Mouse (Mus musculus): ENCODE results near the gene Pygm.

The Pygm gene

DNA sequence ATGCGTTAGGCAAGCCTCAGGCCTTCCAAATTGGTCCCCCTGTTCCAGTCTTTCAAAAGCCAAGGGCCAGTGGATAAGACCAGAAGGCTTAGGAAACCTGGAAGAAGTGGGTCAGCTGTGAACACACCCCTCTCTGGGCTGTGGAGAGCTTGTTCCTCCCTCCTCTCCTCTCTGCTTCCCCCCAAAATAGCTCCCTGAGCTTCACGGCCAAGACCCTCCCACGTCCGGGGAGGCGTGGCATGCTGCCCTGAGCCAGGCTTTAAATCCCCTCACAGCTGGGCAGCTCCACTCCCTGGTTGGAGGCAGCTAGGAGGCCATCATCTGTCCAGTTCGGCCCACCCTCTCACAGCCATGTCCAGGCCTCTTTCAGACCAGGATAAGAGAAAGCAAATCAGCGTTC, at the start of gene Pygm:
TSS of gene Pygm (plus strand) at position 272 of the 400 bp plus-strand sequence.
- peak; percentile 64 for DNase-seq (ENCODE audit: low spot score)

DNA sequence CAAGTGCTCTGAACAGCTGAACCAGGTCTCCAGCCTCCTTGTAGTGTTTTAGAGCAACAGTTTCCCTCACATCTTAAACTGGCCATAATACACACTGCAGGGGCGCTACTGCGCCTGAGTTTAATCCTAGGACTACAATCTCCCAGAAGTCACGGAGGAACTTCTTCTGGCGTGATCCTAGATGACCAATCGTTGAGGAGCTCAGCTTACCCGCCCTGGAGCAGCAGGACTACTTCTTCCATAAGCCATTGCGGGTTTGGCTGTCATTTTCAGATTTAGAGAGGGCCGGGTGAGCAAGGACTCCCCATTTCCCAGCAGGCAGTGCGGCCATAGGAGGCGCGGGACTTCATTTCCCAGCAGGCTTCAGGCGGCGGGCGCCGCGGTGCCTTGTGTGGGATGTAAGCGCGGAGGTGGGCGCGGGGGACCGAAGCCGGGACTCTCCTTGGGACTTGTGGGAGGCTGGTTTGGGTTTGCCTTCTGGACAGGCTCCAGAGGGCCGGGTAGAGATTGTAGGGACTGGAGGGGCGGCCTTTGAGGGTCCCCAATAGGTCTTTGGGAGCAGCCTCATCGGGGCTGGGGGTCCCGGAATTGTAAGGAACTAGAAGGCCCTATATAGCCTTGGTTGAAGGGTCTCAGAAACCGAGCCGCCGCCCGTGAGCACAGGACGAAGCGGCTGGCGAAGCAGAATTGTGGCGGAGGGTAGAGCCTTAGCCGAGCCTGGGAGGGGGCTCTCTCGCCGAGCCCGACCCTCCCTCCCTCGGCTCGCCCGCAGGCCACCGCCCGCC, 49.3 kb upstream of the Pygm start, which contains the start of gene Men1:
TSS of gene Men1 (plus strand) at position 307 of the 785 bp plus-strand sequence.
- peak; percentile 98 for DNase-seq (ENCODE audit: low spot score)

DNA sequence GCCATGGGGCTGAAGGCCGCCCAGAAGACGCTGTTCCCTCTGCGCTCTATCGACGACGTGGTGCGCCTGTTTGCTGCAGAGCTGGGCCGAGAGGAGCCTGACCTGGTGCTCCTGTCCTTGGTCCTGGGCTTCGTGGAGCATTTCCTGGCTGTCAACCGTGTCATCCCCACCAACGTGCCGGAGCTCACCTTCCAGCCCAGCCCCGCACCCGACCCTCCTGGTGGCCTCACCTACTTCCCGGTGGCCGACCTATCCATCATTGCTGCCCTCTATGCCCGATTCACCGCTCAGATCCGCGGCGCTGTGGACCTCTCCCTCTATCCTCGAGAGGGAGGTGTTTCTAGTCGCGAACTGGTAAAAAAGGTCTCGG, 48.8 kb upstream of the Pygm start:
- no peak for DNase-seq (ENCODE audit: low spot score)

DNA sequence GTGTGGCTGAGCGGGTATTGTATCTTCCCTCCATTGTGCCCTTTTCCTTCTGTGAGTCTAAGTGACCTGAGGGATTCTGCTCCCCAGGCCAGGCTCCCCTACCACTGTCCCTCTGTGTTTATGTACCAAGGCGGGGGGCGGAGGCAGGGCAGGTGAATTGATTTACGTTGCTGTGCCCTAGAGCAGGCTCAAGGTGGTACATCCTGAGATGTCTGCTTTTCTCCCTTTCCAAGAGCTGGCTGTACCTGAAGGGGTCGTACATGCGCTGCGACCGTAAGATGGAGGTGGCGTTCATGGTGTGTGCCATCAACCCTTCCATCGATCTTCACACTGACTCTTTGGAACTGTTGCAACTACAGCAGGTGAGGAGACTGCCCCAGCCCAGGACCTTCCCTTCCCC, 47.3 kb upstream of the Pygm start:
- DNase-seq (ENCODE audit: low spot score) = no peak

DNA sequence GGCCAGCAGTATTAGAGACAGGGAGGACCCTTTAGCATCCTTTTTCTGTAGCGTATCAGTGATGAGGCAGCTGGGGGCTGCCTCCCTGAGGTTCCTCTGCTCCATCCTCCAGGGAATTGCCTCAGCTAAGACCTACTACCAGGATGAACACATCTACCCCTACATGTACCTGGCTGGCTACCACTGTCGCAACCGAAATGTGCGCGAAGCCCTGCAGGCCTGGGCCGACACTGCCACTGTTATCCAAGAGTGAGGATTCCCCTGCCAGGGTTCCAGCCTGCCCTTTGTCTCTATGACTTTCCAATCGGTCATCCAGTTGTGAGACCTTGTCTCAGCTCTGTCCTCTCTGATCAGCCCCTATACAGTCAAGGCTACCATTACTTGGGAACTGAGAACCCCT, 46.0 kb upstream of the Pygm start:
- DNase-seq (ENCODE audit: low spot score) = no peak

DNA sequence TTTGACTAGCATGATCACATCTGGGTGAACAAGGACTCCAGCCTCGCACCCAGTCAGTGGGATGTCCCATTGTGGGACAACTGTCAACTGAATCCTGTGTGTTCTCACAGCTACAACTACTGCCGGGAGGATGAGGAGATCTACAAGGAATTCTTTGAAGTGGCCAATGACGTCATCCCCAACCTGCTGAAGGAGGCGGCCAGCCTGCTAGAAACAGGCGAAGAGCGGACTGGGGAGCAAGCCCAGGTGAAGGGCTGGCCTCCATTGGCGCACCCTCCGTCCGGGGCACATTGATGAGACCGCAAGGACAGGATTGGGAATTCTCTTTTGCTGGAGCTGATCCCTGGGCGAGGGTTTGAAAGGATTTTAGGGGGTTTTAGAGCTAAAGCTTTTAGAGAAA, 45.5 kb upstream of the Pygm start:
- DNase-seq (ENCODE audit: low spot score) = no peak

DNA sequence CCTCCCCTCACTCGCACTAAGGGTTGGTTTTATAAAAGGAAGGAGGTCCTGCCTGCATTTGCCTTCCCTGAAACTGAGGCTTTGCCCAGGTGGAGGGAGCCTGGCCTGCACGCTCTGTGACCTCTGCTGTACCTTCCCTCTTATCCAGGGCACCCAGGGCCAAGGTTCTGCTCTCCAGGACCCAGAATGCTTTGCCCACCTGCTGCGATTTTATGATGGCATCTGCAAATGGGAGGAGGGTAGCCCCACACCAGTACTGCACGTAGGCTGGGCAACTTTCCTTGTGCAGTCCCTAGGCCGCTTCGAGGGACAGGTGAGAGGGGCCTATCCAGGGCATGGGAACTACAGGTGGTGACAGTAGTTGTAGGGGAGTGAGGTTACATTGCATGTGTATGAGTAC, 45.0 kb upstream of the Pygm start:
- DNase-seq (ENCODE audit: low spot score) = no peak

DNA sequence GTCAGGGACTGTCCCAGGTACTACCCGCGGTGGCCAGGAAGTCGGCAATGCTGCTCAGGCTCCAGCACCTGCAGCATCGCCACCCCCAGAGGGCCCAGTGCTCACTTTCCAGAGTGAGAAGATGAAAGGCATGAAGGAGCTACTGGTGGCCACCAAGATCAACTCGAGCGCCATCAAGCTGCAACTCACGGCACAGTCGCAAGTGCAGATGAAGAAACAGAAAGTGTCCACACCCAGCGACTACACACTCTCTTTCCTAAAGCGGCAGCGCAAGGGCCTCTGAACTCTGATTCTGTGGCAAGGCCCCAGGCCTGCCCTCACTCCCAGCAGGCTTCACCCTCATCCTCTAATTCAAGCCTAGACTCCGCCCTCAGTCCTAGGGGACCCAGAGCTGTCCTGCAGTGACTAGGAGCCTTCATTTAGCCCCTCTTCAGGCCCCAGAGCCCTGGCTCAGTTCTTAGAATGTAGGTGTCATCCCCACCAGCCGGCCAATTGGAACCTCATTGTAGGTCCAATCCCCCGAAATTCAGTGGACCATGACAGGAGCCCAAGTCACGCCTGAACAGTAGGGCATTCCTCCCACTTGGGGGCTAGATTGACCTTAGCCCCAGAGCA, 44.2 kb upstream of the Pygm start:
- DNase-seq (ENCODE audit: low spot score) = peak; percentile 85

DNA sequence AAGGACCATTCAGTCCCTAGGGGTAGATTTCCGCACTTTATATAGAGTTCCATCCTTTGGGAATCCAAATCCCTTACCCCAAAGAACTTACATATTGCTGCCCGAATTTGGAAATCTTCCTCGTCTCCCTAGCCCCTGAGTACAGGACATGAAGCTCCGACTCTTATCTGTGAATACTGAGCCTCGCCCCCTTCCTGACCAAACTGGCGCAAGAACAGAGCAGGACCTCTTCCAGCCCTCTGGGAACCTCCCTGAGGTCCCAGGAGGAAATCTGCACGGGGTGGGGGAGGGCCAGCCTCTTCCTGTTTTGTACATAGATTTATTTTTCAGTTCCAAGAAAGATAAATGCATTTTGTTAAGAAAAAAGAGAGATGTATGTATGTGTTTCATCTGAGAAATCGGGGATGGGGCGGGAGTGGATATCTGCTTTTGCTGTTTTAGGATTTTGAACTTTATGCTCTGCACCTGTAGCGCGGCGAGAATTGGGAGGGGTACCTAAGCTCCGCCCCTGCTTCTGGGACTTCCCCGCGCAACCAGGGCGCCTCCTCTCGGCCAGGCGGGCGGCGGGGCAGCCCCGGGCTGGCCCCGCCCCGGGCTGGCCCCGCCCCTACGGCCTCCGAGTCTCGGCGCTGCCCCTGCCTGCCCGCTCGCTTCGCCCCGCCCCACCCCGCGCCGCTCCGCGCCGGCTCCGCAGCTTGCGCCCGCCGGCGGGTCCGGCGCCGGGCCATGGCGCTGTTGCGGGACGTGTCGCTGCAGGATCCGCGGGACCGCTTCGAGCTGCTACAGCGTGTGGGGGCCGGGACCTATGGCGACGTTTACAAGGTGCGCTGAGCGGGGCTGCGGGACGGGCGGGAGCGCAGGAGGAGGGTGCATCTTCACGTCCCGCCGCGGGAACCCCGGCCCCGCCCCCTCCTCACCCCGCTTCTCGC, 43.4 kb upstream of the Pygm start, which contains the start of gene Map4k2:
TSS of gene Map4k2 (plus strand) at position 612 of the 929 bp plus-strand sequence.
- DNase-seq (ENCODE audit: low spot score) = peak; percentile 92

DNA sequence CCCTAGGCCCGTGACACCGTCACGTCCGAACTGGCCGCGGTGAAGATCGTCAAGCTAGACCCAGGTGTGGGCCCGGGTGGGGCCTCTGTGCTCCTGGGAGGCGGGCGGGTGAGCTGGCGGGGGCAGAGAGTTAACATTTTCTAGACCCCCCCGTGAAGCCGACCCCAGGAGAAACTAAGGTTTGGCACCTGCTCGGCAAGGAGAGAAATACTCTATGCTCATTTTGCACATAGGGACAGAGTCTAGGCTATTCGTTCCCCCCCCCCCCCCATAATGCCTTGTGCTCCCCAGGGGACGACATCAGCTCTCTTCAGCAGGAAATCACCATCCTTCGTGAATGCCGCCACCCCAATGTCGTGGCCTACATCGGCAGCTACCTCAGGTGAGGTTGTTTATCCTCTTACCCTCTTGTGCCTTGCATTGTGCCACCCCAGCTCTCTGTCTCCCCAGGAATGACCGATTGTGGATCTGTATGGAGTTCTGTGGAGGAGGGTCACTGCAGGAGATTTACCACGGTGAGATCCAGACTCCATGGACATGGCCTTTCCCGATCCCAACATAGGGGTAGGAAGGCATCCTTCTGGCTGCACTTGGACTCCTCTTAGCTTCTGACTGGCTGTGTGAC, 42.6 kb upstream of the Pygm start:
- no peak for DNase-seq (ENCODE audit: low spot score)

DNA sequence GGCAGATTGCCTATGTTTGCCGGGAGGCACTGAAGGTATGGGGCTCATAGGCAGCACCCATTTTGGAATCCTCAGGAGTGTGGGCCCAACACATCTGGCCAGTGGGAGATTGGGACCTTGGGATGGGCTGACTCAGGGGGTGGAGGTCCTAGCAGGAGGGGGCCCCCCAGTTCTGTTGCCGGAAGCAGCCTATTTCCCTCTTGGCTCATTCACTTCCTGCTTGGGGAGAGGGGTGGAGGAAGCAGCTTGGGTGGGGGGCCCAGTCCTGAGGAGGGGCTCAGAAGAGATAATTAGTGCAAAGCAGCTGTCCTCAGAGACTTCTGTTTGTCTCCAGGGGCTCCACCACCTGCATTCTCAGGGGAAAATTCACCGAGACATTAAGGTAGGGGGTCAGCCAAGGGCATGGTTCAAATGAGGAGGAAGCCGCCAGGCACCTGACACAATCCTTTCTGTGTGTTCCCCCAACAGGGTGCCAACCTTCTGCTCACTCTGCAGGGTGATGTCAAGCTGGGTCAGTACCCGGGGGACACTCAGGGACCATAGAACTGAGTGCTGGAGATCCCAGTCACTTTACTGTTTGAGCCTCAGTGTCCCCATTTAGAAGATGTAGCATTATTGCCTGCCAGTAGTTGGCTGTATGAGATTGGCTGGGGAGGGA, 41.8 kb upstream of the Pygm start:
- peak; percentile 57 for DNase-seq (ENCODE audit: low spot score)

DNA sequence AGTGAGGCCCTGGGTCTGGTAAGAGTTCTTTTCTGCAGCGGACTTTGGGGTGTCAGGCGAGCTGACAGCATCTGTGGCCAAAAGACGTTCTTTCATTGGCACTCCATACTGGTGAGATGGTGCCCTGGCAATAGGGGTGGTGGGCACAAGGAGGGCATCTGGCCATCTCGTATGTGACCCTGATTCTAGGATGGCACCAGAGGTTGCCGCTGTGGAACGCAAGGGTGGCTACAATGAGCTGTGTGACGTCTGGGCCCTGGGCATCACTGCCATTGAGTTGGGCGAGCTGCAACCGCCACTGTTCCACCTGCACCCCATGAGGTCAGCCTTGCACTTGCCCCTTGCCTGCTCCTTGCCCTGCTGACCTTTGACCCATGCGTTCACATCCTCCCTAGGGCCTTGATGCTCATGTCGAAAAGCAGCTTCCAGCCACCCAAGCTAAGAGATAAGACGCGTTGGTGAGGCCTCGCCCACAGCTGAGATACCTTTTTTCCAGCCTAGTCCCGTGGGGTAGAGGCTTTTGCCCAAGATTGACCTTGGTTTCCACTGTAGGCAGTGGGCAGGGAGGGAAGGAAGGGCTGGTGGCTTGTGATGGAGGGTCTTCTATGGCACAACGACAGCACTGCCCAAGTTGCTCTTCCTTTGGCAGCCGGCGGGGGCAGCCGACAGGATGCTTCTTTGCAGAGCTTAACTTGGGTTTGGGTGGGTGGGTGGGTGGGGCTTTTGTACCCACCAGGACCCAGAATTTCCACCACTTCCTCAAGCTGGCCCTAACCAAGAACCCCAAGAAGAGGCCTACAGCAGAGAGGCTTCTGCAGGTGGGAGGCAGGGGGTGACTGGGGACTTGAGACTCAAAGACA, 40.9 kb upstream of the Pygm start:
- DNase-seq (ENCODE audit: low spot score) = no peak

DNA sequence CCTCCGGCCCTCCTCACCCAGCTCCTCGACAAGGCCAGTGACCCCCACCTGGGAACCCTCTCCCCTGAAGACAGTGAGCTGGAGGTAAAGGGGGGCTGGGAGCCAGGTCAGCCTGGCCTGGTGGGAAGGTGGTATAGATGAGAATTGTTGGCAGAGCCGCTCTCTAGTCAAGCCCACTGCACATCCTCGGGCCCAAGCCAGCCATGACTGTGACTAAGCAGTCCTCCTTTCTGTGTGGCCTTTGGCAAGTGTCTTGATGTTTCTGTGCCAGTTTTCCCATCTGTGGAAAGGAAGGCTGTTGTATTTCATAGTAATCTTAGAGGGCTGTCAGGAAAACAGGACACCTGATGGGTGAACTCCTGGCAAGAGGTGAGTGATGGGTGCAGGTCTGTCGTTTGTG, 40.2 kb upstream of the Pygm start:
- DNase-seq (ENCODE audit: low spot score) = no peak

DNA sequence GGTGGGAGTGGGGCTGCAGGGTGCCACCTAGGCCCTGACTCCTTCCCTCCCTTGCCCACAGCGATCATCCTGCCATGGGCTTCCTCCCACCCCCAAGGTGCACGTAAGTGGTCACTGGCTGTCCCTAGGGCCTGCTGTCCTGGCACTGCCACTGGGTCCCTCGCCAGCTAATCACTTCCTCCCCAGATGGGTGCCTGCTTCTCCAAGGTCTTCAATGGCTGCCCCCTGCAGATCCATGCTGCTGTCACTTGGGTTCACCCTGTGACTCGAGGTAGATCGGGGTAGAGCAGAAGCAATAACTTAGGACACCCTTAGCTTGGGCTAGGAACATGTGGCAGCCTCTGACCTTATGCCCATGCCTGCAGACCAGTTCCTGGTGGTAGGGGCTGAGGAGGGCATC, 38.2 kb upstream of the Pygm start:
- no peak for DNase-seq (ENCODE audit: low spot score)

DNA sequence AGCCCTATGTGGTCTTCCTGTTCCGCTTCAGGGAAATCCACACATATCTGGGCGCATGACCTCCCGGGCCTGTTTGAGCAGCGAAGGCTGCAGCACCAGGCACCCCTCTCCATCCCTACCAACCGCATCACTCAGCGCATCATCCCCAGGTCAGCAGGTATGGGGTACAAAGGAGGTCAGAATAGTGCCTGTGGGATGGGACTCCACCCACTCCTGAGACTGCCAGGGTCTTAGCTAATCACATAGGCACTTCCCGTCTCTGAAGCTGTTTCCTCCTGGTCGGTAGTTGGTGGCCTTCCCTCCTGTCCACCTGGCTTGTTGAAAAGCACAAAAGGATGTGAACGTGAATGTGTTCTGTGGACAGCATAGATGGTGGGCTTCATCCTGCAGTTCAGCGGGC, 37.5 kb upstream of the Pygm start:
- DNase-seq (ENCODE audit: low spot score) = no peak

DNA sequence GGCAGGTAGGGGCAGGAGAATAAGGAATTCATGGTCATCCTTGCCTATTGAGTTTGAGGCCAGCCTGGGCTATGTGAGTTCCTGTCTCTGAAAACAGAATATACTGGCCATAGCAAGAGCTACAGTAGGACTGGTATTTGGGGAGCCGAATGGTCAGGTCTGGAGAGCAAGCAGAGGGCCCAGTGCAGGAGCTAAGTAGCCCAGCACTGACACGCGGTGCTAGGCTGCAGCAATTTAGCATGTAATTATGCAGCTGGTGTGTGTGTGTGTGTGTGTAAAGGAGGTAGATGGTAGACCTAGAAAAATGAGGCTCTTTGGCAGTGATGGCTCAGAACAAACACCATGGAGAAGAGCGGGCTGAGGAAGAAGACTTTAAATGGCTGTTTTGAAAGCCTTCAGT, 36.6 kb upstream of the Pygm start:
- DNase-seq (ENCODE audit: low spot score) = no peak

DNA sequence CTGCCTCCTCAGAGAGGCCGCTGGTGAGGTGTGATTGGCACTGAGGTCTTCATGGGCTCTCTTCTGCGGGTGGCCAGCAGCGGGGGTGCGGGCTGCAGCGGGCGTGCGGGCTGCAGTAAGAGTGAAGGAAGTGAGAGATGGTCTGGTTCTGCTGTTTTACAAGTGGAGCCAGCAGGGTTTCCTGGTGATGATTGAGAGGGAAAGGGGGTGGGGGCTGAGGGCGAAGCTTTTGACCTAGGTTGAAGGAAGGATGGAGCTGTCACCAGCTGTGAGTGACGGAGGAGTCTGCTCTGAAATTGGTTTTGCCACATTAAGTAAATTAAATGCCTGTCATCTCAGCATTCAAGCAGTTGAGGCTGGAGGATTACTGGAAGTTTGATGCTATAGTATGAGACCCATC, 35.5 kb upstream of the Pygm start:
- no peak for DNase-seq (ENCODE audit: low spot score)

DNA sequence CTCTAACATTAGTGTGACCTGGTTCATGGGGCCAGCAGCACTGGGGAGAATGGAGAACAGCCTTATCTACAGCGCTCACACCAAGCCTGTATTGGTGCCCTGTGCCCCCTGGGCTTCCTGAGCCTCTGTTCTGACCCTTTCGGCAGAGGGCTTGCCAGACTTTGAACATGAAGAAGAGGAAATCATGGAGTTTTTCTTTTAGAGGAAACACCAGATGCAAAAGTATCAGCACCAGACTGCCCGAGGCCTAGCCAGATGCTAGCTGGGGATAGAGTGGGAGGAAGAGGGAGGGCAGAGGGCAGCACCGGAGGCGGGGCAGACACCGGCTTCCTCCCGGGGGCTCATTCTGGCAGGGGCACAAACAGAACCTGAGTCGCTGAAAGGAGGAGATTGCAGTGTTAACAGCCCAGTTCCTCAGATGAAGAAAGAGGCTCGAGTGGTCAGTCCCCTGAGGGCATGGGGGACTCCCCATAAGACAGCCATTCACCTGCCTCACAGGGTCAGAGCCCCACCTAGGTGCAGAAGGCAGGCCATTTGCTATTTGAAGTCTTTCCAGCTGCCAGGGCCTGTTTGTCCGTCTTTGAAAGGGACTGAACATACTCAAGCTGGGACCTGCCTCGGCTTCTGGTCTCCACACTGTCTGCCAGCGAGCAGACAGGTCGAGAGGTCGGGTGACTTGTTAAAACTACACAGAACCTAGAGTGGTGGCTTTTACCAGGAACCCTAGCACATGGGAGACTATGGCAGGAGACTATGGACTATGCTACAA, 34.8 kb upstream of the Pygm start:
- no peak for DNase-seq (ENCODE audit: low spot score)

DNA sequence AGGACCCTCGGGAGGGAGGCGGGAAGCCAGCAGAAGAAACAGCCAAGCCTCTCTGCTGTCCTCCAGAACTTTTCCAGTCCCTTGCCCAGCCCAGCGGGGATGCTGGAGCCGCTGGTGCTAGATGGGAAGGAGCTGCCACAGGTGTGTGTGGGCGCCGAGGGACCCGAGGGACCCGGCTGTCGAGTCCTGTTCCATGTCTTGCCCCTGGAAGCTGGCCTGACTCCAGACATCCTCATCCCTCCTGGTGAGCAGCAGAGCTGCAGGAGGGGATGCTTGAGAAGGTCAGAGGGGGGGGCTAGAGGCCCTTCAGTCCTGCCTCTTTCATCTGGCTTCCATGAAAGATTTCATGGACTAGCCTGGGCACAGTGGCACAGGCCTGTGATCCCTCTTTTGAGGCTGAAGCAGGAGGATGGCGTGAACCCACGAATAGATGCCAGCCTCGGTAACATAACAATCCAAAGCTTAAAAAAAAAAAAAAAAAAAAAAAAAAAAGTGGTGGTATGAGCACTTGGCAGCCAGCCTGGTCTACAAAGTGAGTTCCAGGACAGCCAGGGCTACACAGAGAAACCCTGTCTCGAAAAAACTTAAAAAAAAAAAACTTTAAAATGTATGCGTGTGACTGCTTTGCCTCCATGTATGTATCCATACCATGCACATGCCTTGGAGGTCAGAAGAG, 32.6 kb upstream of the Pygm start:
- DNase-seq (ENCODE audit: low spot score) = no peak

Measured in lung, postnatal 25 days (tissue).